Mouse (Mus musculus) limb, embryonic 10.5 days (tissue): ENCODE measurements around the gene Cdt1. TPM values are rescaled to one million over a fixed set of nuclear protein-coding genes. Genes with fewer than 3 reads are reported as not detected.

Source experiments
- DNase-seq: peaks from one replicate; pipeline ENCODE4 v3.0.0-alpha.2; 2017; ENCODE audit warnings: low spot score
- H3K27ac ChIP-seq: fragments of 300-500 bp; sonication (generic); 2 replicates; pipeline ENCODE4 v1.5.1; 2016; ENCODE audit warnings: mild to moderate bottlenecking
- H3K27me3 ChIP-seq: fragments of 300-500 bp; sonication (generic); 2 replicates; pipeline ENCODE4 v1.6.1; 2016; ENCODE audit warnings: low read depth, mild to moderate bottlenecking; ENCODE audit not compliant: poor library complexity, severe bottlenecking
- H3K36me3 ChIP-seq: fragments of 300-500 bp; sonication (generic); 2 replicates; pipeline ENCODE4 v1.6.1; 2016; ENCODE audit warnings: mild to moderate bottlenecking, moderate library complexity
- H3K4me1 ChIP-seq: fragments of 300-500 bp; sonication (generic); 2 replicates; pipeline ENCODE4 v1.6.1; 2016
- H3K4me3 ChIP-seq: fragments of 300-500 bp; sonication (generic); 2 replicates; pipeline ENCODE4 v1.5.1; 2016; ENCODE audit warnings: mild to moderate bottlenecking, moderate library complexity
- H3K9me3 ChIP-seq: fragments of 300-500 bp; sonication (generic); replicated peaks from 2 replicates; pipeline ENCODE4 v1.6.1; 2016; ENCODE audit warnings: mild to moderate bottlenecking
- WGBS: fragments of 180-500 bp; shearing (Covaris S2); methylation state at CpG from one replicate; pipeline ENCODE4 v1.1.7; 2016; 5-methylcytosine and 5-hydroxymethylcytosine counted together
- microRNA-seq: library from miRNA; unstranded; fragments of <30 nt; microRNA quantifications from one replicate; pipeline ENCODE4, GENCODE M21; 2017
- polyA plus RNA-seq: library from polyadenylated mRNA; unstranded; fragments of >200 nt; fragmentation: Nextera tagmentation; extraction: Ambion mirVana; gene quantifications from 2 replicates; pipeline ENCODE4 v1.2.1, GENCODE M21; 2016

Gene Cdt1
- polyA plus RNA-seq, 1 experiment from 2014 or later, result 68.9 TPM

GRCm38 (mm10) chr8:122611295-122612133, 43.7 kb downstream of the Cdt1 start, which contains the start of the genes Galns and Trappc2l:
Gene Galns (minus strand): TSS chr8:122611463.
Gene Trappc2l (plus strand): TSS chr8:122611640.
- H3K36me3 ChIP-seq, result peaks cover 18% of the 10 kb centered on the region
- WGBS, result under 1% methylated on average over 57 of the region's 57 CpGs
- peak within 1 kb of the TSS; percentile 82 for H3K4me3 ChIP-seq
- H3K9me3 ChIP-seq, result no peaks in the 10 kb centered on the region
- no peaks in the 10 kb centered on the region for H3K27me3 ChIP-seq
- H3K4me1 ChIP-seq, result peaks cover 38% of the 10 kb centered on the region
- H3K27ac ChIP-seq, result peak within 1 kb of the TSS; percentile 86
- peak; percentile 97 for DNase-seq

GRCm38 (mm10) chr8:122616181-122616905, 48.5 kb downstream of the Cdt1 start:
- no peak for DNase-seq
- H3K4me3 ChIP-seq, result no peak overlapping the region
- no peaks in the 10 kb centered on the region for H3K27me3 ChIP-seq
- H3K36me3 ChIP-seq, result peaks cover 18% of the 10 kb centered on the region
- no peak overlapping the region for H3K27ac ChIP-seq
- 80% methylated on average over 9 of the region's 9 CpGs for WGBS
- peaks cover 62% of the 10 kb centered on the region for H3K4me1 ChIP-seq
- no peaks in the 10 kb centered on the region for H3K9me3 ChIP-seq

- WGBS, result 41% methylated on average over 5 of the region's 7 CpGs
- H3K36me3 ChIP-seq, result peaks cover 18% of the 10 kb centered on the region
- 0 out of 2 replicates have a peak overlapping the region, but pooled peaks have one; percentile 37 for H3K27ac ChIP-seq
- peak; percentile 84 for DNase-seq
- H3K9me3 ChIP-seq, result no peaks in the 10 kb centered on the region
- peaks cover 64% of the 10 kb centered on the region for H3K4me1 ChIP-seq
- H3K27me3 ChIP-seq, result no peaks in the 10 kb centered on the region
- no peak overlapping the region for H3K4me3 ChIP-seq
Measured at GRCm38 (mm10) chr8:122617947-122618546, 50.2 kb downstream of the Cdt1 start.

GRCm38 (mm10) chr8:122618660-122619378, 51.0 kb downstream of the Cdt1 start:
- H3K36me3 ChIP-seq, result peaks cover 14% of the 10 kb centered on the region
- no peak overlapping the region for H3K4me3 ChIP-seq
- no peaks in the 10 kb centered on the region for H3K27me3 ChIP-seq
- H3K27ac ChIP-seq, result peak overlapping the region; percentile 34; the same call in 1 of the 2 replicates
- DNase-seq, result no peak
- H3K9me3 ChIP-seq, result no peaks in the 10 kb centered on the region
- 85% methylated on average over 6 of the region's 6 CpGs for WGBS
- peaks cover 68% of the 10 kb centered on the region for H3K4me1 ChIP-seq

- 0 out of 2 replicates have a peak, but pooled peaks cover 2% of the 10 kb centered on the region for H3K36me3 ChIP-seq
- no peak for DNase-seq
- peaks cover 78% of the 10 kb centered on the region for H3K4me1 ChIP-seq
- peak overlapping the region; percentile 78 for H3K27ac ChIP-seq
- no peaks in the 10 kb centered on the region for H3K9me3 ChIP-seq
- 24% methylated on average over 5 of the region's 5 CpGs for WGBS
- no peaks in the 10 kb centered on the region for H3K27me3 ChIP-seq
- no peak overlapping the region for H3K4me3 ChIP-seq
Measured at GRCm38 (mm10) chr8:122620446-122620845, 52.6 kb downstream of the Cdt1 start.

- H3K27ac ChIP-seq, result peak within 1 kb of the TSS; percentile 21; the same call in 1 of the 2 replicates
Measured at GRCm38 (mm10) chr8:122622727-122623126, 54.9 kb downstream of the Cdt1 start, which contains the start of gene Pabpn1l. Gene Pabpn1l (minus strand): TSS chr8:122622739.

More at GRCm38 (mm10) chr8:122622727-122623126, 54.9 kb downstream of the Cdt1 start, which contains the start of gene Pabpn1l:
- Histone ChIP-seq H3K27me3 (no peaks in the 10 kb centered on the region), H3K4me1 (peaks cover 67% of the 10 kb centered on the region), H3K36me3 (no peaks in the 10 kb centered on the region), H3K9me3 (no peaks in the 10 kb centered on the region), H3K4me3 (no peak within 1 kb of the TSS)
- no peak for DNase-seq
- 58% methylated on average over 6 of the region's 6 CpGs for WGBS

Small RNA genes lying within 50 kb of the gene (microRNA-seq; reads per million reads assigned to microRNA genes)
- gene Mir6396, result not detected

Other genes starting within 250 kb of the Cdt1 start
- gene Trhr2, start 207.3 kb upstream of the Cdt1 start, polyA plus RNA-seq, result not detected in 2 replicates
- gene Zc3h18, start 191.4 kb upstream of the Cdt1 start, polyA plus RNA-seq, result 84.2 and 86.1 TPM in 2 replicates
- gene Il17c, start 146.0 kb upstream of the Cdt1 start, polyA plus RNA-seq, result 0.28 TPM in 1 of 2 replicates, not detected in the other
- gene Cyba, start 135.1 kb upstream of the Cdt1 start, polyA plus RNA-seq, result 79.8 and 82.8 TPM in 2 replicates
- 64.6 and 64.9 TPM in 2 replicates for gene Mvd, start 124.6 kb upstream of the Cdt1 start, polyA plus RNA-seq
- gene Snai3, start 107.3 kb upstream of the Cdt1 start, polyA plus RNA-seq, result not detected in 2 replicates
- 33.1 and 41.4 TPM in 2 replicates for gene Rnf166, start 92.0 kb upstream of the Cdt1 start, polyA plus RNA-seq
- gene Ctu2, start 91.9 kb upstream of the Cdt1 start, polyA plus RNA-seq, result 80.3 and 81.8 TPM in 2 replicates
- gene Piezo1, start 16.7 kb upstream of the Cdt1 start, polyA plus RNA-seq, result 10.7 and 11.8 TPM in 2 replicates
- 285 and 308 TPM in 2 replicates for gene Aprt, start 8.9 kb downstream of the Cdt1 start, polyA plus RNA-seq
- 4.0 and 5.7 TPM in 2 replicates for gene Galns, start 43.4 kb downstream of the Cdt1 start, polyA plus RNA-seq
- 49.4 and 51.5 TPM in 2 replicates for gene Trappc2l, start 43.6 kb downstream of the Cdt1 start, polyA plus RNA-seq
- not detected in 2 replicates for gene Pabpn1l, start 54.7 kb downstream of the Cdt1 start, polyA plus RNA-seq
- 2.0 and 2.8 TPM in 2 replicates for gene Cbfa2t3, start 131.1 kb downstream of the Cdt1 start, polyA plus RNA-seq
- gene Acsf3, start 207.5 kb downstream of the Cdt1 start, polyA plus RNA-seq, result 18.6 and 19.2 TPM in 2 replicates